ENCODE assay signal across 7 mouse cellular contexts in the genomic region with DNA sequence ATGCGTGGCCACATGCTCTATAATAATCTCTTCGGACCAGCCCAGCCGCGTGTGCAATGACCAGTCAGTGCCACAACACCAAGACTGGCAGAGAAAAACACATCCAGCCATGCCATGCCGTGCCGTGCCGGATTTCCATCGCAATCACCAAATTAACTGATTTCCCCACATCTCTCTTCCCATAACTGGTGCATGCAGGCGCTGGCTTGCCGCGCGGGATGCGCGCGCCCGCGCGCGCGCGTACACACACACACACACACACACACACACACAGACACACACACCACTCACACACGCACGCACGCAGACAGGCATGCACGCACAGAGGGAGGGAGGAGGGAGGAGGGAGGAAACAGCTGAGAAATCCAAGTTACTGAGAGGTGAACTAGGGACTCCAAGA. TPM values are rescaled to one million over a fixed set of nuclear protein-coding genes. Genes with fewer than 3 reads are reported as not detected.
DNase-seq lines count a peak whose midpoint lies in the region; ATAC-seq and TF ChIP-seq lines count a peak whose summit lies in the region.

No protein-coding gene starts in this region.

- peaks cover 7% of the 10 kb centered on the region for H3K4me1 ChIP-seq in lung, embryonic 15.5 days
- no peaks in the 10 kb centered on the region for H3K4me1 ChIP-seq in hindbrain, embryonic 14.5 days (replicated peaks; ENCODE audit: control insufficient read depth, insufficient read depth, low read length)
- H3K4me1 ChIP-seq in midbrain, embryonic 10.5 days: peaks cover 27% of the 10 kb centered on the region
- H3K4me1 ChIP-seq in stomach, postnatal 0 days (replicated peaks; ENCODE audit: control insufficient read depth, insufficient read depth): no peaks in the 10 kb centered on the region

- WGBS in lung, embryonic 15.5 days: under 1% methylated on average over 25 of the region's 25 CpGs
- WGBS in hindbrain, embryonic 14.5 days: 0% methylated on average over 25 of the region's 25 CpGs
- WGBS in midbrain, embryonic 10.5 days: under 1% methylated on average over 25 of the region's 25 CpGs
- 1% methylated on average over 25 of the region's 25 CpGs for WGBS in stomach, postnatal 0 days

- no peak overlapping the region for H3K9ac ChIP-seq in lung, embryonic 15.5 days
- peak overlapping the region; percentile 90 for H3K9ac ChIP-seq in hindbrain, embryonic 14.5 days
- no peak overlapping the region for H3K9ac ChIP-seq in stomach, postnatal 0 days (ENCODE audit: low read length)

- H3K9me3 ChIP-seq in lung, embryonic 15.5 days: no peaks in the 10 kb centered on the region
- H3K9me3 ChIP-seq in hindbrain, embryonic 14.5 days (ENCODE audit: control insufficient read depth, low read length): no peaks in the 10 kb centered on the region
- 0 out of 2 replicates have a peak, but pooled peaks cover 7% of the 10 kb centered on the region for H3K9me3 ChIP-seq in midbrain, embryonic 10.5 days (replicated peaks)
- H3K9me3 ChIP-seq in stomach, postnatal 0 days (ENCODE audit: control insufficient read depth, low read length): no peaks in the 10 kb centered on the region

- no peak for TF ChIP-seq EP300 in stomach, postnatal 0 days (optimal IDR thresholded peaks at IDR 0.05)

- no peak overlapping the region for H3K27ac ChIP-seq in lung, embryonic 15.5 days
- H3K27ac ChIP-seq in hindbrain, embryonic 14.5 days: peak overlapping the region; percentile 95
- 0 out of 2 replicates have a peak overlapping the region, but pooled peaks have one; percentile 13 for H3K27ac ChIP-seq in midbrain, embryonic 10.5 days (replicated peaks)
- no peak overlapping the region for H3K27ac ChIP-seq in stomach, postnatal 0 days (replicated peaks)

- H3K4me3 ChIP-seq in lung, embryonic 15.5 days: peak overlapping the region; percentile 33
- H3K4me3 ChIP-seq in hindbrain, embryonic 14.5 days (replicated peaks; ENCODE audit: low read length): peak overlapping the region; percentile 82
- H3K4me3 ChIP-seq in midbrain, embryonic 10.5 days: peak overlapping the region; percentile 59
- peak overlapping the region; percentile 26 for H3K4me3 ChIP-seq in stomach, postnatal 0 days (ENCODE audit: low read depth, low read length)

- no peaks in the 10 kb centered on the region for H3K36me3 ChIP-seq in lung, embryonic 15.5 days
- H3K36me3 ChIP-seq in hindbrain, embryonic 14.5 days (replicated peaks; ENCODE audit: control insufficient read depth, insufficient read depth): no peaks in the 10 kb centered on the region
- no peaks in the 10 kb centered on the region for H3K36me3 ChIP-seq in midbrain, embryonic 10.5 days
- H3K36me3 ChIP-seq in stomach, postnatal 0 days (ENCODE audit: control insufficient read depth, insufficient read depth, low read length): no peaks in the 10 kb centered on the region

- DNase-seq in lung, postnatal 14 days: no peak
- peak; percentile 41 for DNase-seq in embryo, embryonic 10 days (ENCODE audit: low spot score)
- peak; percentile 74 for DNase-seq in hindbrain, embryonic 14.5 days (ENCODE audit: low spot score)
- peak; percentile 42 for DNase-seq in midbrain, embryonic 10.5 days (ENCODE audit: low spot score)
- DNase-seq in stomach, postnatal 0 days (ENCODE audit: low spot score): peak; percentile 42
- DNase-seq in spleen, postnatal 14 days (ENCODE audit: low spot score in 2 of 2): no peak

- TF ChIP-seq CTCF in stomach, postnatal 0 days (IDR thresholded peaks at IDR 0.05; ENCODE audit: low read depth): no peak

- H3K27me3 ChIP-seq in lung, embryonic 15.5 days: peaks cover 31% of the 10 kb centered on the region
- no peaks in the 10 kb centered on the region for H3K27me3 ChIP-seq in hindbrain, embryonic 14.5 days (ENCODE audit: control insufficient read depth, insufficient read depth, low read length)
- H3K27me3 ChIP-seq in midbrain, embryonic 10.5 days (ENCODE audit: low read depth, poor library complexity, severe bottlenecking): peaks cover 38% of the 10 kb centered on the region
- no peaks in the 10 kb centered on the region for H3K27me3 ChIP-seq in stomach, postnatal 0 days (ENCODE audit: control insufficient read depth, insufficient read depth, low read length)

- ATAC-seq in lung, embryonic 15.5 days (ENCODE audit: borderline replicate concordance, extremely low read depth, low FRiP score, low TSS enrichment): no peak
- ATAC-seq in hindbrain, embryonic 14.5 days (ENCODE audit: low FRiP score): peak; percentile 38
- ATAC-seq in stomach, postnatal 0 days (ENCODE audit: low FRiP score, low TSS enrichment): no peak

- H3K4me2 ChIP-seq in lung, embryonic 15.5 days: peak overlapping the region; percentile 62
- H3K4me2 ChIP-seq in hindbrain, embryonic 14.5 days (replicated peaks): peak overlapping the region; percentile 59
- H3K4me2 ChIP-seq in stomach, postnatal 0 days (replicated peaks; ENCODE audit: low read depth): peak overlapping the region; percentile 51

RNA-seq across cellular contexts. Expression of gene Cadm2, which starts 2.9 kb away (rescaled TPM):
- polyA plus RNA-seq in lung, embryonic 15.5 days (2015; fragmentation: Nextera tagmentation; extraction: Ambion mirVana): 0.74 and 1.6 TPM in 2 replicates
- 53.8 and 56.9 TPM in 2 replicates for polyA plus RNA-seq in hindbrain, embryonic 14.5 days (2014; fragmentation: Nextera tagmentation; extraction: Ambion mirVana)
- polyA plus RNA-seq in midbrain, embryonic 10.5 days (2016; fragmentation: Nextera tagmentation; extraction: Ambion mirVana): 0.78 and 1.4 TPM in 2 replicates
- polyA plus RNA-seq in stomach, postnatal 0 days (2015; fragmentation: Nextera tagmentation; extraction: Ambion mirVana): 0.29 and 0.70 TPM in 2 replicates

Comparison
In these comparisons a context has a peak if more than half of its experiments do, and no peak if none do; other contexts are left out.
1. H3K27ac ChIP-seq: peak in hindbrain, embryonic 14.5 days (single experiment) and midbrain, embryonic 10.5 days (single experiment); none in lung, embryonic 15.5 days (single experiment) and stomach, postnatal 0 days (single experiment).
2. H3K4me3 ChIP-seq: peak in every context shown above with its lines; median percentile 82 in hindbrain, embryonic 14.5 days; 59 in midbrain, embryonic 10.5 days; 33 in lung, embryonic 15.5 days; 26 in stomach, postnatal 0 days.
3. DNase-seq: peak in embryo, embryonic 10 days (single experiment), hindbrain, embryonic 14.5 days (single experiment), midbrain, embryonic 10.5 days (single experiment) and stomach, postnatal 0 days (single experiment); none in lung, postnatal 14 days (single experiment) and spleen, postnatal 14 days (0 of 2).
4. RNA of gene Cadm2, which starts 2.9 kb away (polyA plus RNA-seq): 53.8 to 56.9 TPM in hindbrain, embryonic 14.5 days; 0.78 to 1.4 TPM in midbrain, embryonic 10.5 days, 0.74 to 1.6 TPM in lung, embryonic 15.5 days and 0.29 to 0.70 TPM in stomach, postnatal 0 days; every median in the first group is over 10 times any median in the second.
5. Peak in every context shown above with its lines, with median percentiles within 50 percentile points of each other: H3K4me2 ChIP-seq.